Mouse (Mus musculus) embryonic facial prominence, embryonic 14.5 days (tissue): ENCODE data around the gene Slc17a6. TPM values are rescaled to one million over a fixed set of nuclear protein-coding genes. Genes with fewer than 3 reads are reported as not detected.

Experiments
- ATAC-seq: fragments of 200-750 bp; cut with Nextera tagmentation; 2 replicates; pipeline ENCODE4 v1.8.0; 2017; ENCODE audit warnings: low read depth, moderate number of reproducible peaks, moderate TSS enrichment
- DNase-seq: peaks from one replicate; pipeline ENCODE4 v3.0.0-alpha.2; 2015; ENCODE audit warnings: low spot score
- H3K27ac ChIP-seq: fragments of 300-500 bp; sonication (generic); replicated peaks from 2 replicates; pipeline ENCODE4 v1.5.1; 2014; ENCODE audit warnings: low read depth, mild to moderate bottlenecking, low read length, moderate library complexity
- H3K27me3 ChIP-seq: fragments of 300-500 bp; sonication (generic); replicated peaks from 2 replicates; pipeline ENCODE4 v1.6.1; 2014; ENCODE audit warnings: low read length; ENCODE audit not compliant: control insufficient read depth, insufficient read depth
- H3K36me3 ChIP-seq: fragments of 300-500 bp; sonication (generic); 2 replicates; pipeline ENCODE4 v1.6.1; 2014; ENCODE audit warnings: low read length, mixed read lengths; ENCODE audit not compliant: control insufficient read depth, insufficient read depth
- H3K4me1 ChIP-seq: fragments of 300-500 bp; sonication (generic); 2 replicates; pipeline ENCODE4 v1.6.1; 2014; ENCODE audit warnings: antibody characterized with exemption, low read length; ENCODE audit not compliant: control insufficient read depth, insufficient read depth
- H3K4me2 ChIP-seq: fragments of 300-500 bp; sonication (generic); 2 replicates; pipeline ENCODE4 v1.6.1; 2014; ENCODE audit warnings: low read depth, mild to moderate bottlenecking, low read length, moderate library complexity, mixed read lengths
- H3K4me3 ChIP-seq: fragments of 300-500 bp; sonication (generic); 2 replicates; pipeline ENCODE4 v1.5.1; 2014; ENCODE audit warnings: low read depth, mild to moderate bottlenecking, low read length
- H3K9ac ChIP-seq: fragments of 300-500 bp; sonication (generic); 2 replicates; pipeline ENCODE4 v1.6.1; 2014; ENCODE audit warnings: low read depth, mild to moderate bottlenecking, low read length, moderate library complexity, mixed read lengths
- H3K9me3 ChIP-seq: fragments of 300-500 bp; sonication (generic); 2 replicates; pipeline ENCODE4 v1.6.1; 2016; ENCODE audit warnings: low read length; ENCODE audit not compliant: control insufficient read depth
- WGBS: fragments of 180-500 bp; shearing (Covaris S2); extraction: QIAGEN DNeasy Blood & Tissue Kit; methylation state at CpG from one replicate; pipeline ENCODE4 v1.1.7; 2014; 5-methylcytosine and 5-hydroxymethylcytosine counted together
- polyA plus RNA-seq: library from polyadenylated mRNA; unstranded; fragments of >200 nt; fragmentation: Nextera tagmentation; extraction: Ambion mirVana; gene quantifications from 2 replicates; pipeline ENCODE4 v1.2.1, GENCODE M21; 2014

Slc17a6 gene
- 3.9 and 4.4 TPM in 2 replicates for polyA plus RNA-seq

GRCm38 (mm10) chr7:51621694-51622145 lies at the start of gene Slc17a6:
Slc17a6 (plus strand) TSS chr7:51622006.
- Histone ChIP-seq H3K9ac (no peak within 1 kb of the TSS), H3K27me3 (peaks cover 60% of the 10 kb centered on the region), H3K4me3 (no peak within 1 kb of the TSS), H3K9me3 (no peaks in the 10 kb centered on the region), H3K4me2 (no peak within 1 kb of the TSS), H3K36me3 (no peaks in the 10 kb centered on the region), H3K27ac (no peak within 1 kb of the TSS; the same call in 1 of the 2 replicates), H3K4me1 (no peaks in the 10 kb centered on the region)
- DNase-seq (peak; percentile 89), ATAC-seq (peak; percentile 70)
- WGBS, result under 1% methylated on average over 23 of the region's 23 CpGs

- H3K27ac ChIP-seq, result no peak overlapping the region
- ATAC-seq, result no peak
- WGBS, result 76% methylated on average over 4 of the region's 4 CpGs
Measured at GRCm38 (mm10) chr7:51600021-51600420, 21.8 kb upstream of the Slc17a6 start.

DNA sequence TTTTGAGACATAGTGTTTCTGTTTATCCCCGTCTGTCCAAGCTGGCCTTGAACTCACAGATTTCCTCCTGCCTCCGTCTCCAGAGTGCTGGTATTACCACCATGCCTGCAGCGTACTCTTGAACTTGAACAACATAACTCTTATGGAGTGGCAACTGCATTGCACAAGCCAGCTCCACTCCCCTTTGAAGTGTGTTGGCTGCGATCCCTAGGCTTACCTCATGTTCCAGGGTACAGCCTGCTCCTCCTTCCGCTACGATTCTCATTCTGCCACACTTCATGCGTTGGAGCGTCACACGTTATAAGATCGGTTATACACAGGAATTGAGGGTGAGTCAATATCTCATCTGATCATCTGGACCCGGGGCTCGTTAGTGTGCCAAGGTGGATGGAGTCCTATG lies 18.1 kb upstream of the Slc17a6 start:
- no peak overlapping the region for H3K4me3 ChIP-seq
- 81% methylated on average over 12 of the region's 12 CpGs for WGBS
- no peak for ATAC-seq

More at GRCm38 (mm10) chr7:51600021-51600420, 21.8 kb upstream of the Slc17a6 start:
- H3K9me3 ChIP-seq, result no peaks in the 10 kb centered on the region
- H3K27me3 ChIP-seq, result no peaks in the 10 kb centered on the region
- DNase-seq, result no peak
- no peak overlapping the region for H3K9ac ChIP-seq
- no peaks in the 10 kb centered on the region for H3K36me3 ChIP-seq
- no peaks in the 10 kb centered on the region for H3K4me1 ChIP-seq
- H3K4me3 ChIP-seq, result no peak overlapping the region
- H3K4me2 ChIP-seq, result no peak overlapping the region

GRCm38 (mm10) chr7:51614404-51614803 lies 7.4 kb upstream of the Slc17a6 start:
- H3K36me3 ChIP-seq, result no peaks in the 10 kb centered on the region
- H3K27me3 ChIP-seq, result peaks cover 5% of the 10 kb centered on the region; the same call in 1 of the 2 replicates
- no peaks in the 10 kb centered on the region for H3K9me3 ChIP-seq
- no peak for ATAC-seq
- H3K9ac ChIP-seq, result no peak overlapping the region
- H3K4me3 ChIP-seq, result no peak overlapping the region
- H3K4me2 ChIP-seq, result no peak overlapping the region
- 43% methylated on average over 5 of the region's 5 CpGs for WGBS
- no peaks in the 10 kb centered on the region for H3K4me1 ChIP-seq
- peak; percentile 19 for DNase-seq
- no peak overlapping the region for H3K27ac ChIP-seq

More for the DNA sequence above, 18.1 kb upstream of the Slc17a6 start:
- no peak overlapping the region for H3K9ac ChIP-seq
- no peak for DNase-seq
- H3K9me3 ChIP-seq, result no peaks in the 10 kb centered on the region
- no peaks in the 10 kb centered on the region for H3K4me1 ChIP-seq
- H3K27ac ChIP-seq, result no peak overlapping the region
- H3K27me3 ChIP-seq, result no peaks in the 10 kb centered on the region
- H3K4me2 ChIP-seq, result no peak overlapping the region
- no peaks in the 10 kb centered on the region for H3K36me3 ChIP-seq

DNA sequence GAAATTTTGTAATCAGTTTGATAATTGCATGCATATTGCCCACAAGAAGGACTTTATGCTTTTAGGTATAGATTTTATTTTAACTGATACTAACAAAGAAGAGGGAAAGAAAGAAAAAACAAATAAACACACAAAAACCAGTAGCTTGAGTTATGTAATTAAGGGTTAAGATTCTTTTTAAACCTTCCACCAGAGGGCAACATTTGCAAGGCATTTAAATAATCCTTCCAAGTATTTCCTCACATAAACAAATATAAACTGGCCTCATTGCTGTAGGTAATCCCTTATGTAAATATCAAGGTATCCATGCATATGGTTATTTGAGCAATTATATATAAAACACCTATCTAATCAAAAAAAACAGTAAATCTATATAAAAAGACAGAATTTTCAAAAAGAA lies 3.9 kb upstream of the Slc17a6 start:
- peak; percentile 70 for DNase-seq

GRCm38 (mm10) chr7:51618412-51618811 lies 3.4 kb upstream of the Slc17a6 start:
- WGBS, result 31% methylated on average over 2 of the region's 2 CpGs

More for the DNA sequence above, 3.9 kb upstream of the Slc17a6 start:
- no peak for ATAC-seq
- H3K9me3 ChIP-seq, result no peaks in the 10 kb centered on the region
- H3K27me3 ChIP-seq, result peaks cover 25% of the 10 kb centered on the region
- no peak overlapping the region for H3K9ac ChIP-seq
- no peaks in the 10 kb centered on the region for H3K4me1 ChIP-seq
- no peak overlapping the region for H3K27ac ChIP-seq
- no peak overlapping the region for H3K4me3 ChIP-seq
- no peak overlapping the region for H3K4me2 ChIP-seq
- no peaks in the 10 kb centered on the region for H3K36me3 ChIP-seq

GRCm38 (mm10) chr7:51619977-51620376 lies 1.8 kb upstream of the Slc17a6 start:
- Histone ChIP-seq H3K9ac (no peak overlapping the region), H3K27me3 (peaks cover 43% of the 10 kb centered on the region), H3K4me3 (no peak overlapping the region), H3K27ac (no peak overlapping the region), H3K4me1 (no peaks in the 10 kb centered on the region), H3K4me2 (no peak overlapping the region), H3K9me3 (no peaks in the 10 kb centered on the region), H3K36me3 (no peaks in the 10 kb centered on the region)
- ATAC-seq, result no peak
- WGBS, result 52% methylated on average over 1 of the region's 1 CpGs
- no peak for DNase-seq

More at GRCm38 (mm10) chr7:51618412-51618811, 3.4 kb upstream of the Slc17a6 start:
- H3K36me3 ChIP-seq, result no peaks in the 10 kb centered on the region
- H3K9ac ChIP-seq, result no peak overlapping the region
- no peak overlapping the region for H3K4me3 ChIP-seq
- H3K4me1 ChIP-seq, result no peaks in the 10 kb centered on the region
- H3K4me2 ChIP-seq, result no peak overlapping the region
- peaks cover 27% of the 10 kb centered on the region for H3K27me3 ChIP-seq
- DNase-seq (no peak), ATAC-seq (no peak)
- no peak overlapping the region for H3K27ac ChIP-seq
- no peaks in the 10 kb centered on the region for H3K9me3 ChIP-seq

DNA sequence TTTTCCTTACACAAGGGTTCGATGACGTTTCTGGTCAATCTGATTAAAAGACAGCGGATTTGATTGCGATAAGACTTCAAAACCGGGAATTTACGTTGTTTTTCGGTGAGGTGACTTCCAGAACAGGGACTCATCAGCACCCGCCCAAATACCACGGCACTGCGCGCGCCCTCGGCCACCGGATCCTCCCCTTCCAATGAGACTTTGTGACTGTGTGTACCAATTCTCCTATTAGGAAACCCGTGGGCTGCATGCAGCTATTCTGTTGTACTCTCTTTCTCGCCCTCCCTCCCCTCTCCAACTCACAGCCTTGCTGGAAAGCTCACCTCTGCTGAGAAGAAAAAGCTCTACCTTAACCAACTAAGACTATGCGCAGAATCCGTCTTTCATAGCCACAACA lies 390 bp downstream of the Slc17a6 start:
- Histone ChIP-seq H3K4me3 (no peak overlapping the region), H3K27me3 (peaks cover 64% of the 10 kb centered on the region)
- DNase-seq, result no peak

GRCm38 (mm10) chr7:51622666-51623065 lies 860 bp downstream of the Slc17a6 start:
- Histone ChIP-seq H3K4me3 (no peak overlapping the region), H3K36me3 (no peaks in the 10 kb centered on the region), H3K4me1 (no peaks in the 10 kb centered on the region), H3K27ac (no peak overlapping the region; the same call in 1 of the 2 replicates), H3K9me3 (no peaks in the 10 kb centered on the region), H3K9ac (no peak overlapping the region), H3K27me3 (peaks cover 69% of the 10 kb centered on the region), H3K4me2 (no peak overlapping the region)
- DNase-seq (no peak), ATAC-seq (no peak)
- WGBS, result 5% methylated on average over 5 of the region's 5 CpGs

More for the DNA sequence above, 390 bp downstream of the Slc17a6 start:
- WGBS, result 2% methylated on average over 18 of the region's 18 CpGs
- ATAC-seq, result no peak
- no peak overlapping the region for H3K9ac ChIP-seq
- H3K9me3 ChIP-seq, result no peaks in the 10 kb centered on the region
- no peaks in the 10 kb centered on the region for H3K4me1 ChIP-seq
- H3K36me3 ChIP-seq, result no peaks in the 10 kb centered on the region
- H3K27ac ChIP-seq, result no peak overlapping the region; the same call in 1 of the 2 replicates
- no peak overlapping the region for H3K4me2 ChIP-seq
